Mouse (Mus musculus) adrenal gland, adult 10 weeks (tissue): ENCODE measurements around the gene Ptpra. TPM values are rescaled to one million over a fixed set of nuclear protein-coding genes. Genes with fewer than 3 reads are reported as not detected.

ENCODE experiments used
- polyA plus RNA-seq: library from polyadenylated mRNA; stranded (reverse); fragments of 350-450 nt; fragmentation: Illumina TruSeq; extraction: RNeasy Lipid Tissue Mini Kit (QIAGEN cat#74804); gene quantifications from one replicate; pipeline ENCODE4 v1.2.3, GENCODE M21; 2014; ENCODE audit warnings: low read depth, low replicate concordance

The Ptpra gene
- 196 TPM for polyA plus RNA-seq

DNA sequence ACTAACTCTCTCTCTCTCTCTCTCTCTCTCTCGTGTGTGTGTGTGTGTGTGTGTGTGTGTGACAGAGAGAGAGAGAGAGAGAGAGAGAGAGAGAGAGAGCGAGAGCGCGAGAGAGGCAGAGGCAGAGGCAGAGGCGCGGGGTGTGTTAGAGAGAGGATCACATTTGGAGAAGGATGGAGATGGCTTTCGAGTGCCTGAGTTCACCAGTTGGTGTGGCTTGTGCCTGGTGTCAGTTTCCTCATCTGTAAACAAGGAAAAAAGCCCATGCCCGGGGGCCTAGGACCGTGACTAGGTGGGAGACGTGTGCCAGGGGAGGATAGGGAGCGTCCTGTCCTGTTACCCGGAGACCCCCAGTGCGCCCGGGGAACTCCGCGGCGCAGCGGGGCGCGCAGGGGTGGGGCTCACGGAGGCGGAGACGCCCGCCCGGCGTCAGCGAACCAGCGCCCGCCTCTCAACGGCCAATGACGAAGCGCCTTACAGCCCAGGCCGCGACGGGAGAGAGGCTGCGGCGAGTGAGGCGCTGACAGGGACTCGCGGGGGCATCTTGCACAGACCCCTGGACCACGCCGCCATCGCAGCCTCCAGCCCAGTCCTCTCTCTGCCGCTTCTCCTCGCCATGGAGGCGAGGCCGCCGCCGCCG lies at the start of gene Ptpra:
Ptpra (plus strand) TSS at position 485 of the 640 bp plus-strand sequence.

DNA sequence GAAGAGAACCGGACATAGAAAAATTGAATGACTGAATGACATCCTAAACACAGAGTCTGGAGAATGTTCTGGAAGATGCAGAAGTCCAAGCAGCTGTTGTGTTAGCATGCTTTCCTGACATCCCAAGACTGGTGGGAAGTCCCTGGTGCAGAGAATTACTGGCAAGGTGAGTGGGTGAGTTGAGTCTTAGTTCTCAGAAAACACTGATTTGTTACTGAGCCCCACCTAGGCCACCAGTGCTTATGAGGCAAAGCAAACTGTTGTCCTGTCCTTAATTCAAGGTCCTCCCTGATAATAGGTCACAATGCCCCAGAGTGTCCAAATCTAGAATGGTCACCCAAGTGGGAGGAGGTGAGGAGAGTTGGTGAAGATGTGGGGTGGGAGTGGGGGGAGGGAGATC lies 45.1 kb upstream of the Ptpra start, which contains the start of the genes Gm28372 and 1700020A23Rik:
Gm28372 (plus strand) TSS at position 301 of the 400 bp plus-strand sequence.
1700020A23Rik (plus strand) TSS at position 321 of the 400 bp plus-strand sequence.

DNA sequence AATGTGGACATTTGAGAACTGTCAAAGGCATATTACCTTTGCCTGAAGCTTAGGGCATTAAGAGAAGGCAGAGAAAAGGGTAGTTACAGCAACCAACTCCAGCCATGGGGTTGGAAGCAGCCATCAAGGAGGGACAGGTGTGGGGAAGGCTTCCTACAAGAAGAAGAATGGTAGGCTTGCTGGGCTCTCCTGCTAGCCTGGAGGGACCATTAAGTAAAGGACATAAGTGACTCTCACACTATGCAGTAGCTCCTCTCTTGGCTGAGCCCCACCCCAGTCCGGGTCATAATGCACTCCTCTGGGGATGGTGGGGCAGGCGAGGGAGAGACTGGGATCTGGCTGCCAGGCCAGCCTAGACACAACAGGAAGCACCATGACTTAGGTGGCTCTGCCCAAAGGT lies 43.9 kb upstream of the Ptpra start, which contains the start of gene Tmem239:
Tmem239 (plus strand) TSS at position 301 of the 400 bp plus-strand sequence.

DNA sequence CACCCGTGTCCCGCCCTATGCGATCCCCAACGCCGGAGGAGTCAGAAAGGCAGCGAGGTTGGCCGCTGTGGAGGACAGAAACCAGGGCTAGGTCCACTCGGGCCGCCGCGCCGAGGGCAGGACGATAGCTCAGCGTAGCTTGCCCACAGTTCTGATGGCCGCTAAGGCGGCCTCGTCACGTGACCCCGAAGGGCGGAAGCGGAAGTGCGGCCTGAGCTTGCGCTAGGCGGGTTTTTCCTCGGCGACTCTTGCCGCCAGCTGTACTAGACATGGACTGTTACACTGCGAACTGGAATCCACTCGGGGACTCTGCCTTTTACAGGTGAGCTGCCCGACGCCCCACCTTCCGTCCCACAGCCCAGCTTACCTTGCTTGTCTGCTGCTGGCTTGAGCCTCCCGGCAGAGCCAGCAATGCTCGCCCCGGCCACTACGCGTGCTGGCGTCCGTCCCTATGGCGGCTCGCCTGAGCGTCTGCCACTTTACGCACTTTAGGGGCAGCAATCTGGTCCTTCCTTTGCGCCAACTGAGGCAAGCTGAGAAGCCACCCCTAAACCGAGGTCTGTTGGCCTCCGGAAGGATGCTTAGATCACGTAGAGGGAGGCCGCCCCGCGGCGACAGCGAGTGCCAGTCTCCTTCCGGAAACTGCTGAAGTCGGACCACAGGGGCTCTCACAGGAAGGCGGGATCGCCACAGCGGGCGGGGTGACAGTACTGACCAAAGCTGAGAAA lies 25.8 kb upstream of the Ptpra start, which contains the start of the genes Vps16 and Pced1a:
Vps16 (plus strand) TSS at position 214 of the 728 bp plus-strand sequence.
Pced1a (minus strand) TSS at position 576 of the 728 bp plus-strand sequence.

DNA sequence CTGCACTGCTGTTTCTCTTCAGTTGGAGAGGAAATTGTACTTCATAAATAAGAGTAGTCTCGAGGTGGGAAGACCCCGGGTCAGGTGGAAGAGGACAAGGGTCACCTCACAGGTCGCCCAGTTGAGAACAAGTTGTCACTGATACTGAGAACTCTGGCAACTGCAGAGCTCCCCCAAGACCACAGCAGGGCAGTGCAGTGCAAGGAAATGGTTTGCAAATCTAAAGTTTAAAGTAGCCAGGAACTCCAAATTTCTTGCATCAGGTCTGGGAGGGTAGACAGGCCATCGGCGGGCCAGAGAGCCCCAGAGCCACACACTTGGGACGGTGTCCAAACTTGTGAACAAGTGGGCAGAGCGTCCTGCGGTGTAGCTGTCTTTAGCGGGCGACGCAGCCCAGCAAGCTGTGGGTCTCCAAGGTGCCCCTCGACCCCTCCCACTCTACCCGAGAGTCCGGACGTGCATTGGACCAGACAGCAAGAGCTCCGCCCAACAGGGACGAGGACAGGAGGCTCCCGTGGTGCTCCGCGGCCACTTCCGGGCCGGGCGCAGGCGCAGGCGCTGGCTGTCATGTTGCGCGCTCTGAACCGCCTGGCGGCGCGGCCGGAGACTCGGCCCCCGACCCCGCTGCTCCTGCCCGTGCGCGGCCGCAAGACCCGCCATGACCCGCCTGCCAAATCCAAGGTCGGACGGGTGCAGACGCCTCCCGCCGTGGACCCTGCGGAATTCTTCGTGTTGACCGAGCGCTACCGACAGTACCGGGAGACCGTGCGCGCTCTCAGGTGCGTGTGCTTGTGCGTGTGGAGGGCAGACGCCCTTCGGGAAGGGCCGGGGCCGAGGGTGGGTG lies 113.4 kb downstream of the Ptpra start, which contains the start of gene Mrps26:
Mrps26 (plus strand) TSS at position 531 of the 844 bp plus-strand sequence.

DNA sequence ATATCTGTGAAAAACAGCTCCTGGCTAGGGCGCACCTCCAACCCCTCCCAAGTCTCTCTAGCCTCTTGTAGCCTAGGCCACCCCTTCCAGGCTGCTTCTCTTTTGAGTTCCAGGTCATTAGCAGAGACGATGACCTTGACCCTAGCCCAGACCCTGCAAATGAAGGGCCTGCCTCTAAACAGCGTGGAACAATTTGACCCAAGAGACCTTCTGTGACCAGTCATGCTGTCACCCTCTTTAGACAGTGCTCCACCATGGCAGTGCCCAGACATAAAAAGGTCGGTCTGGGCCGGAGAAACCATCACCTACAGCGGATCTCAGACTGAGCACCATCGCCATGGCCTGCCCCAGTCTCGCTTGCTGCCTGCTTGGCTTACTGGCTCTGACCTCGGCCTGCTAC lies 125.8 kb downstream of the Ptpra start, which contains the start of gene Oxt:
Oxt (plus strand) TSS at position 301 of the 400 bp plus-strand sequence.

DNA sequence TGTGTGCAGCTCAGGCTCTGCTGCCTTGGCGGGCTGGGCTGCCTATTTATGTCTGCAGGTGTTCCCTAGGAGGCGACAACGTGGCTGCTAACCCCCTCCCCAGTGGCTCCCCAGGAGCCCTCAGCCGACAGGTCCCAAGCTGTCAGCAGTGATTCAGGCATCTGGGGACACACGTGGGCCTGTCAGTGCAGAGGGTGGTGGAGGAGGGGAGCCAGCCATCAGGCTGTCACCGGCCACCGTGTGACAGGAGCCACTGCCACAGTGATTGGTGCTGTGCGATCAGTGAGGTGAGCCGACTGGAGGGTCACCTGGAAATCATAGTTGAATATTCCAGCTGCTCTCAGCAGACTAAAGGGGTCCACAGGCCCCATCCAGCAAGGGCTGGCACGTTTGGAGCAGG lies 132.5 kb downstream of the Ptpra start, which contains the start of gene Avp:
Avp (minus strand) TSS at position 3 of the 400 bp plus-strand sequence.

Other genes with a start within 250 kb of the Ptpra start
- 87.1 TPM for gene Nop56, start 175.8 kb upstream of the Ptpra start, polyA plus RNA-seq
- 131 TPM for gene Idh3b, start 165.7 kb upstream of the Ptpra start, polyA plus RNA-seq
- 0.52 TPM for gene Ebf4, start 155.1 kb upstream of the Ptpra start, polyA plus RNA-seq
- 0.29 TPM for gene Cpxm1, start 52.7 kb upstream of the Ptpra start, polyA plus RNA-seq
- not detected for gene Gm28372, start 45.0 kb upstream of the Ptpra start, polyA plus RNA-seq
- not detected for gene 1700020A23Rik, start 45.0 kb upstream of the Ptpra start, polyA plus RNA-seq
- not detected for gene Tmem239, start 43.8 kb upstream of the Ptpra start, polyA plus RNA-seq
- 23.9 TPM for gene Vps16, start 25.9 kb upstream of the Ptpra start, polyA plus RNA-seq
- gene Pced1a, start 25.6 kb upstream of the Ptpra start, polyA plus RNA-seq, result 5.9 TPM
- gene Mrps26, start 113.5 kb downstream of the Ptpra start, polyA plus RNA-seq, result 1.2 TPM
- gene Oxt, start 125.9 kb downstream of the Ptpra start, polyA plus RNA-seq, result not detected
- not detected for gene Avp, start 132.3 kb downstream of the Ptpra start, polyA plus RNA-seq
- gene Fastkd5, start 179.7 kb downstream of the Ptpra start, polyA plus RNA-seq, result 32.5 TPM
- 4.7 TPM for gene Ubox5, start 179.8 kb downstream of the Ptpra start, polyA plus RNA-seq
- 2.3 TPM for gene Lzts3, start 192.5 kb downstream of the Ptpra start, polyA plus RNA-seq
- gene Ddrgk1, start 214.4 kb downstream of the Ptpra start, polyA plus RNA-seq, result 16.0 TPM
- 40.2 TPM for gene Itpa, start 217.3 kb downstream of the Ptpra start, polyA plus RNA-seq
- gene Slc4a11, start 247.2 kb downstream of the Ptpra start, polyA plus RNA-seq, result 0.64 TPM